Mouse (Mus musculus) left cerebral cortex, adult 8-10 months (tissue): ENCODE measurements around the gene Slc25a35. TPM values are rescaled to one million over a fixed set of nuclear protein-coding genes. Genes with fewer than 3 reads are reported as not detected.
A peak's percentile ranks its signal among the peaks of the same experiment; 100 is the strongest.
"Not testable (repeated sequence)": the region's sequence is repeated elsewhere in the genome, so short reads cannot be mapped to it uniquely, and the experiment has no call there.

Experiments
- DNase-seq, 2 experiments: peaks; one replicate each; pipeline ENCODE4 v3.0.0; 2022; ENCODE audit warnings: low spot score in 2 of 2
- microRNA-seq, 2 experiments: library from miRNA; unstranded; fragments of <30 nt; microRNA quantifications; one replicate each; pipeline ENCODE4 v1.2.0; 2022
- total RNA-seq, 4 experiments: library from RNA; stranded (reverse); gene quantifications; 2 replicates each; pipeline ENCODE4 v1.2.4; 2022

The Slc25a35 gene
- total RNA-seq, 4 experiments from 2014 or later: 4.0 to 8.6 (median 7.1) TPM

DNA sequence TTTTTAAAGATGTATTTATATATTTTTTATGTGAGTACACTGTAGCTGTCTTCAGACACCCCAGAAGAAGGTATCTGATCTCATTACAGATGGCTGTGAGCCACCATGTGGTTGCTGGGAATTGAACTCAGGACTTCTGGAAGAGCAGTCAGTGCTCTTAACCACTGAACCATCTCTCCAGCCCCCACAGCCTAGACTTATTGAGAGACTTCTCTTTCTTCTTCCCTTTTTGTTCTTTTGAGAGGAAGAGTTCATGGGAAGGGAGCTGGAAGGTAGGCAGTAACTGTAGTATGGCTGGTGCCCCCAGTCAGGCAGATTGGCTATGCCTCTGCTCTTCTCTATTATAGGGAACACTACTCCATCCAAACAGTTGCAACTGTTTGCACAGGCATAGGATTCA lies 38.6 kb downstream of the Slc25a35 start:
- not testable (repeated sequence) for DNase-seq

DNA sequence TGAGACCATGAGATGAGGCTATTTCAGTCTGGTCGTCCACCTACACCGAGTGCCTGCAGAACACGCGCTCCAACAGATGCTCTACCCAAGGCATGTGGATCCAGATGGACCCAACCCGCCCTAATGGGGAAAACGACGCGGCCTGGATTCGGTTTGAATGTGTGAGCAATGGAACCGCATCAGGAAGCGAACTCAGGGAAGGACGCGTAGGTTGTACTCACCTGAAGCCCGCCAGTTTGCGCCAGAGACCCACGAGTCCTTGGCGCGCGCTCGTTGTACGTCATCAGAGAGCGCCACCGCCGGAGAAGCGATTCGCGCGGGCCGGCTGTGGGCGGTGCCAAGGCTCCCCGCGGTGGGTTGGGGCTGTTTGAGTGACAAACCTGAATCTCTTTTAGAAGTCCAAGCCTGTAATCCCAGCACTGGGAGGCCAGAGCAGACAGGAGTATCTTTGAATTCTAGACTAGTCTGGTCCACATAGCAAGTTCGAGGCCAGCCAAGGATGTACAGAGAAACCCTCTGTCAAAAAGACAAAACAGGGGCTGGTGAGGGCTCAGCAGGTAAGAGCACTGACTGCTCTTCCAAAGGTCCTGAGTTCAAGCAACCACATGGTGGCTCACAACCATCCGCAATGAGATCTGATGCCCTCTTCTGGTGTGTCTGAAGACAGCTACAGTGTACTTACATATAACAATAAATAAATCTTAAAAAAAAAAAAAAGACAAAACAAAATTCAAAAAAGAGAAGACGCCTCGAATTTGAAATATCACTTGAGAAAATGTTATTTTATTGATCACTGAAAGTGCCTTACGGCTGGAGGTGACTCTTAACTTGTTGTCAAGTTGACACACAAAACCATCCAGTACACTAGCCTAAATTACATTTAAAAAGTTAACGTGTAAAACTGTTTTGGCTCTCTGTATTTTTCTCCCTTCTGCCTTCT lies 40.5 kb downstream of the Slc25a35 start, which contains the start of gene Pfas:
TSS of gene Pfas (minus strand) at position 279 of the 940 bp plus-strand sequence.
- peak; percentile 87 to 88 for DNase-seq

DNA sequence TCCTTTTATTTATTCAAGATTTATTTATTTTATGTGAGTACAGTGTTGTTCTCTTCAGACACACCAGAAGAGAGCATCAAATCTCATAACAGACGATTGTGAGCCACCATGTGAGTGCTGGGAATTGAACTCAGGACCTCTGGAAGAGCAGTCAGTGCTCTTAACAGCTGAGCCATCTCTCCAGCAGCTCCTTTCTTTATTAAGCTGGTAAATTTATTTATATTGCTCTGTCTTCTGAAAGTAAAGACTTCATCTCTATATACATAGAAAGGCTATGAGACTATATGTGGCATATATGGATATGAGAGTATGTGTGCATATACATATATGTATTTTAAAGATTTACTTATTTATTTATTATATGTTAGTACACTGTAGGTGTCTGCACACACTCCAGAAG lies 41.6 kb downstream of the Slc25a35 start:
- DNase-seq: no peak

DNA sequence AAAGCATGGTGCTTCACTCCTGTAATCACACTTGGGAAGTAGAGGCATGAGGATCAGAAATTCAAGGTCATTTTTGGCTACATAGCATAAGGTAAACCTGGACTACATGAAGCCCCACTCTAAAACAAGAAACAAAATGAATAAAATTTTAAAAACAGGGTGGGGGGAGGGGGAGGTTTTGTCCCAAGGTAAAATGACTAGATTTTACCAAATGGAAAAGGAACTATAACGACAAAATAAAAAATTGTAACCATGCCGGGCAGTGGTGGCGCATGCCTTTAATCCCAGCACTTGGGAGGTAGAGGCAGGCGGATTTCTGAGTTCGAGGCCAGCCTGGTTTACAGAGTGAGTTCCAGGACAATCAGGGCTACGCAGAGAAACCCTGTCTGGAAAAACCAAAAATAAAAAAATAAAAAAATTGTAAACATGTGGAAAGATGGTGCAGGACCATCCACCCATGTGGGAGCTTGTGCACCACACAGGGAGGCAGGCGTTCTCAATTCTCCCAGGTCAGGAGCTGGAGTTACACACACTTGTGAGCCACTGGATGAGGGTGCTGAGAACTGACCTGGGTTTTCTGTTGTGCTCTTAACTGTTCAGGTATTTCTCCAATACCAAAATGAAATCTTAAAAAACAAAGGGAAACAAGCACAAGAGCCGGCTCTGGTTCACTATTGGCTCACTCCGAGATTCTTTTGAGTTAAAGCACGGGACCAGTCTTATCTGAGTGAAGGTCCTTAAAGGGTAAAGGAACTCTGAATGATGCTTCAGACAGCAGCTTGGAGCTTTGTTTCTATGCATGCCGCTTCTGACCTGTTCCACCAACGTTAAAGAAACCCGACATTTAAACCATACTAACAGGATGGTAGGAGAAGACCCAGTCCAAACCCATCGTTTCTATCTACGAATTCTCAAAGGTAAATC lies 42.7 kb downstream of the Slc25a35 start:
- DNase-seq: no peak

DNA sequence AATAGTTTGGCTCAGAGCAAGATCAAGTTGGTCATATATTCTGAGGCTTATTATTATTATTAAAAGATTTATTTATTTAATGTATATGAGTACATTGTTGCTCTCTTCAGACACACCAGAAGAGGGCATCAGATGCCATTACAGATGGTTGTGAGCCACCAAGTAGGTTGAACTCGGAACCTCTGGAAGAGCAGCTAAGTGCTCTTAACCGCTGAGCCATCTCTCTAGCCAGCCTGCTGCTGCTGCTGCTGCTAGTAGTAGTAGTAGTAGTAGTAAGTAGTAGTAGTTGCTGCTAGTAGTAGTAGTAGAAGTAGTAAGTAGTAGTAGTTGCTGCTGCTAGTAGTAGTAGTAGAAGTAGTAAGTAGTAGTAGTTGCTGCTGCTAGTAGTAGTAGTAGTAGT lies 43.5 kb downstream of the Slc25a35 start:
- not testable (repeated sequence) for DNase-seq

DNA sequence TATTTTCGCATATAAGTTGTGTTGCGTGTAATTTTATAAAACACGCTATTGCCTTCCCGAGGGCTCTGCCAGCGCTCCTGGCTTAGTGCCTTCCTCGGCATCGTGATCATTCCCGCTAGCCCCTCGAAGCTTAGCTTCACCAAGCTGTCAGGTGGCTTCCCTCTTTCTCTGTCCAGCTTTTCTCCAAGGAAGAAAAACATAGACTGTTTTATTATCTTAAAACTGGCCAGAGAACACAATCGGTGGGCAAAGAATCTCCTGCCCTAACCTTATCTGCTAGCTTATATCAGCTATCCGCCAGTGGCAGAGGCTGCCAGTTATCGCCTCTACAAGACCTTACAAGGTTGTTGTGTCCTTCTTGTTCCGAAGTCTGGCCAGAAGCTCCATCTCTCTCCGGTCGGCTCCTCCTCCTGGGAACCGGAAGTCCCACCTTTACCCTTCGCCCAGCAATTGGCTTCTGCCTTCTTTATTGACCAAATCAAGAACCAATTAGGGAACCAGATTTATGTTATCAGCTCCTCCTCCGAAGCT lies 44.2 kb downstream of the Slc25a35 start:
- DNase-seq: peak; percentile 67 to 84

DNA sequence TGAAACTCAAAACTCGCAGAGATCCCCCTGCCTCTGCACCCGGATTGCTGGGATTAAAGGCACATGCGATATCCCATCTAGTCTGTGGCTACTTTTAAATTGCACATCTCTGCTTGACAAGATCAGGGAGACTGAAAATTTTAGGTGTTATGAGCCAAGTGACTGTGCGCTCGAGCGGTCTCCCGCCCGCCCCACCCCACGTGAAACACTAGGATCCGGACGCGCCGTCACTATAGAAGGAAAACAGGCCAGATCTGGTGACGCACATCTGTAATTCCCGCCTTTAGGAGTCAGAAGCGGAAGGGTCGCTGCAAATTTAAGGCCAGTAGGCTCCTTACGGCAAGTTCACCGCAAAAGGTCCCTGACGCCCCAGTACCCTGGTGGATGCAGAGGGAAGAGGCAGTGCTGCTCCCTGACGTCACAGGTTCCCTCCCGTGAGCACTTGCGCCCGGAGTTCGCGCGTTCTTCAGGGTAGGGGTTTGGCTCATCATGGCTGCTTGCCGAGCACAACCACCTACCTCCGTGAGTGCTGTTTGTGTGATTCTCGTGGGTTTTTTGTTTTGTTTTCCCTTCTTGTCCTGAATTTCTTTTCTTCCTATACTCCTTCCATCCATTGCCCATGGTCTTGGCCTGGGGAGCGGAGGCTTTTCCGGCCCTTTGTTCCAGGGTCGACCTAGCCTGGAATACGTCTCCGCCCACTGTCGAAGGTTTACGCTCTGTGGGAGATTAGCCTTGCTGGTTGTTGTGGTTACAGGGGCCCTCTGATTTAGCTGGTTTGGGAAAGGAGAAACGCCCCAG lies 47.9 kb downstream of the Slc25a35 start, which contains the start of gene Ctc1:
TSS of gene Ctc1 (plus strand) at position 268 of the 798 bp plus-strand sequence.
- DNase-seq: peak; percentile 79 to 84

DNA sequence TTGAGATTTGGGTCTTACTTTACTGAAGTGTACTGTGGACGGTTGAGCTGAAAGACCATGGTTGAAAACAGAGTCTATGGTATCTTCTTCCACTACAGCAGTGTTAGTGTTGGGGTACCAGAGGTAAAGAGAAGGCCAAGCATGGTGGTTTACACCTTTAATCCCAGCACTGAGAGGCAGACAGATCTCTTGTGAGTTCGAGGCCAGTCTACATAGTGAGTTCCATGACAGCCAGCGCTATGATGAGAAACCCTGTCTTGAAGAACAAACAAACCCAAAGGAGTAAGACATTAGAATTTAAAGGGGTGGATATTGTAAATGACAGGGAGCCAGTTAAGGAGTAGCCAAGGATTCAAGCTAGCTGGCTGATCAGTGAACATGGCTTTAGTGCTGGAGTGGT lies 48.8 kb downstream of the Slc25a35 start:
- DNase-seq: no peak

DNA sequence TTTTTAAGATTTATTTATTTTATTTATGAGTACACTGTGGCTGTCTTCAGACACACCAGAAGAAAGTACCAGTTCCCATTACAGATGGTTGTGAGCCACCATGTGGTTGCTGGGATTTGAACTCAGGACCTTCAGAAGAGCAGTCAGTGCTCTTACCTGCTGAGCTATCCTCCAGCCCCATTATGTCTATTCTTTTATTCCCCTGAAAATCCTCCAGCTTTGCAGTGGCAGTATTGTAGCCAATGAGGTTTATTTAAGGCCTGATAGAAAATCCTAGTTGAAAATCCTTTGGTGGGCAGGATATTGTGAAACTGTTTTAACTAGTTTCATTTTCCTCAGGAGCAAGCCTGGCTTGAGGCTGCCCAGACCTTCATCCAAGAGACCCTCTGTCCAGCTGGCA lies 52.8 kb downstream of the Slc25a35 start:
- DNase-seq: no peak

Small RNAs within 50 kb of the gene (microRNA-seq; reads per million reads assigned to microRNA genes)
- gene Mir3062: 0 reads per million in 2 experiments

Other genes with a start within 250 kb of the Slc25a35 start
- 100 to 1,000 TPM in 3 of 4 experiments, 10 to 100 TPM in 1; 95.2 to 113 (median 110) TPM for gene Ndel1, start 96.3 kb upstream of the Slc25a35 start, total RNA-seq
- gene Rnf222, start 79.6 kb upstream of the Slc25a35 start, total RNA-seq: under 1 TPM in 1 of 4 experiments, not detected in 3; 0.17 TPM
- gene Rpl26, start 66.5 kb upstream of the Slc25a35 start, total RNA-seq: 100 to 1,000 TPM; 920 to 943 (median 931) TPM
- gene Odf4, start 41.0 kb upstream of the Slc25a35 start, total RNA-seq: 1 to 10 TPM; 1.1 to 2.2 (median 1.7) TPM
- 10 to 100 TPM; 35.5 to 40.0 (median 38.3) TPM for gene Arhgef15, start 10.7 kb upstream of the Slc25a35 start, total RNA-seq
- 10 to 100 TPM; 15.9 to 23.4 (median 19.8) TPM for gene Rangrf, start 7.1 kb downstream of the Slc25a35 start, total RNA-seq
- gene Pfas, start 40.3 kb downstream of the Slc25a35 start, total RNA-seq: 10 to 100 TPM; 20.3 to 22.2 (median 20.9) TPM
- 10 to 100 TPM; 37.1 to 42.9 (median 39.7) TPM for gene Ctc1, start 47.8 kb downstream of the Slc25a35 start, total RNA-seq
- gene Aurkb, start 77.5 kb downstream of the Slc25a35 start, total RNA-seq: under 1 TPM; 0.53 to 0.80 (median 0.62) TPM
- gene Borcs6, start 91.6 kb downstream of the Slc25a35 start, total RNA-seq: 10 to 100 TPM; 32.3 to 37.9 (median 33.5) TPM
- 10 to 100 TPM; 15.2 to 19.4 (median 17.1) TPM for gene Tmem107, start 102.7 kb downstream of the Slc25a35 start, total RNA-seq
- 1,000 to 10,000 TPM; 1,002 to 1,054 (median 1,038) TPM for gene Vamp2, start 120.4 kb downstream of the Slc25a35 start, total RNA-seq
- 100 to 1,000 TPM; 105 to 140 (median 114) TPM for gene Per1, start 127.1 kb downstream of the Slc25a35 start, total RNA-seq
- 1 to 10 TPM in 1 of 4 experiments, under 1 TPM in 3; 0.20 to 1.3 (median 0.74) TPM for gene Hes7, start 152.3 kb downstream of the Slc25a35 start, total RNA-seq
- 1 to 10 TPM; 1.1 to 1.4 (median 1.3) TPM for gene 9130213A22Rik, start 154.5 kb downstream of the Slc25a35 start, total RNA-seq
- gene Aloxe3, start 157.8 kb downstream of the Slc25a35 start, total RNA-seq: 10 to 100 TPM in 1 of 4 experiments, 1 to 10 TPM in 3; 5.9 to 11.4 (median 8.9) TPM
- 1 to 10 TPM; 5.7 to 8.9 (median 7.7) TPM for gene Alox12b, start 188.9 kb downstream of the Slc25a35 start, total RNA-seq
- 10 to 100 TPM in 2 of 4 experiments, 1 to 10 TPM in 2; 9.2 to 11.4 (median 10.2) TPM for gene Alox8, start 229.7 kb downstream of the Slc25a35 start, total RNA-seq